Mouse (Mus musculus): ENCODE results near the gene Eef2kmt.

DNA sequence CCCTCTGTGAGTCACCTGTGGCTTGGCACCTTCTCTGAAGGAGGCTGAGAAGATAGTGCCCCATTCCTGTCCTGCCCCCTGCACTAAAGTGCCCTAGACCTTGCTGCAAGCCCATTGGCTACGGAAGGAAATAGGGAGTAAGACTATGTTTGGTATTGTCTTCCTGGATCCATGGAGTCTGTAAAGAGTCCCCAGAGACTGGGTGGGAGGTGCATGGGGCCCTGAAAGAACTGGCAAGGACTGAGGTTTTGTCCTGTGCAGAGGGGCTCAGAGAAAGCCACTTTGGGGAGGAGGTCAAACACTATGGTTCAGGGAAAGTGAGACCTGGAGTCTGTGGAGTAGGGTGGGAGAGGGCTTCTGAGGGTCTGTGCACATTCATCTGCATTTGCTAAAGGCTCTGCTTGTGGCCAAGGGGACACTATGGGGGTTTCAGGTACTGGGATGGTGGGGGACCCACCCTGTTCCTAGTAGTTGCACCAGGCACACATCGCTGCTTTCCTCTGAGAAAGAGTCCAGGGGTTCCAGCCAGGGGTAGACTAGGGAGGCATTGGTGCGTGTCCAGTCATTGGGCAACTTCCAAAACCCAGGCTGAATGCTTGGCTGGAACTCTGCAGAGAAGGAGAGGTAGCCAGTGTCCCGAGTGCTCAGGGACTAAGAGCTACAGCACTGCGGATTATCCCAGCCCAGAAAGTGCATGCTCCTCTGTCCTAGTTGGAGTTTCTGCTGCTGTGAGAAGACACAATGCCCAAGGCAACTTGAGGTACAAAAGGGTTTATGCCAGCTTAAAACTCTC, 38.2 kb downstream of the Eef2kmt start:
- TF ChIP-seq CTCF (IDR thresholded peaks at IDR 0.05; ENCODE audit: control insufficient read depth, insufficient read depth, insufficient read length) (no peak), USF1 (IDR thresholded peaks at IDR 0.05; ENCODE audit: low read depth) (no peak), CEBPB (IDR thresholded peaks at IDR 0.05; ENCODE audit: low read depth) (no peak)
